Mouse (Mus musculus) frontal cortex, postnatal 10 days (tissue): ENCODE data around the gene Ppp2r5e.
"Not testable (repeated sequence)": the region's sequence is repeated elsewhere in the genome, so short reads cannot be mapped to it uniquely, and the experiment has no call there.

Experiments
- DNase-seq, 2 experiments: peaks; one replicate each; pipeline ENCODE4 v3.0.0; 2022; ENCODE audit warnings: low spot score in 2 of 2, mixed read lengths in 1 of 2

Gene Ppp2r5e

DNA sequence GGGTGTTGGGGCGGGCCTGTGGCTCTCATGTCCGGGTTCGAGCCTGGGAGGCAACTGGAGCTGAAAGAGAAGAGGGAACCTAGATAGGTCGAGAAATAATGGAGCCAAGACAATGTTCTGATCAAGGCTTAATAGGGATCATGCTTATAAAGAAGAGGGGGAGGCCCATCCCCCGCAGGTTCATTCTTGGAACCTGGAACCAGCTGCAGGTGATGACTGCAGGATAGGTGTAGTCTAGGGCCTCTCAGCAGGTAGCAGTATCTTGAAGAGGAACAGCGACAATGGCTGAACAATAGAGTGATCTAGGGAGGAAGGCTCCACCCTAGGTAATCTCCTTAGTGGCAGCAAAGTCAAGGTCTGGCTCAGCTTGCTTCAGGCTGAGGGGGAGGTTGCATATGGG lies 163.6 kb downstream of the Ppp2r5e start:
- DNase-seq, result not testable (repeated sequence)

DNA sequence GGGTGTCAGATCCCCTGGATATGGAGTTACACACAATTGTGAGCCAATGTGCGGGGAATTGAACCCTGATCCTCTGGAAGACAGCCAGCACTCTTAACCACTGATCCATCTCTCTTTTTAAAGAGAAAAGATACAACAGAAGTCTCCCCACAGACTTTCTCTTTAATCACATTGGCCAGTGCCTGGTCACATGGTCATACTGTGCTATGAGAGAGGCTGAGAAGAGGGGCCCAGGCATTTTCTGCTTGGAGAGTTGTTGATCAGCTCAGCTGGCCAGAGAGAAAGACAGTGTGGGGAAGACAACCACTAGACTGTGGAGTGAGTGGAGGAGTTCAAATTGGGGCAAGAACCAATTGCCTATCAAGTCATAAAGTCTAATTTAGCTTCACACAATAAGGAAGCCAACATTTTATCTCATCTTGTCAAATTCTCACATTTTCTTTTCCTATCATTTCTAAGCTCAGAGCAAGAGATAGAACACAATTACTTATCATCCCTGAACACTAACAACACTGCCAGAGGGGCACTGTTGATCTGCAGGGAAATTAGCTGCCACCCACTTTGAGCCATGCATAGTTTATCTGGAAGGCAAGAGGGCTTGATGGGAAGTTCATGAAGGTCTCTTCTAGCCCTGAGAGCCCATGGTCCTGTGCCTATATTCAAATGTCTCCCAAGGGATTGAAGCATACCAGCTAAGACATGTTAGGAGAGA lies 166.2 kb downstream of the Ppp2r5e start:
- no peak for DNase-seq

DNA sequence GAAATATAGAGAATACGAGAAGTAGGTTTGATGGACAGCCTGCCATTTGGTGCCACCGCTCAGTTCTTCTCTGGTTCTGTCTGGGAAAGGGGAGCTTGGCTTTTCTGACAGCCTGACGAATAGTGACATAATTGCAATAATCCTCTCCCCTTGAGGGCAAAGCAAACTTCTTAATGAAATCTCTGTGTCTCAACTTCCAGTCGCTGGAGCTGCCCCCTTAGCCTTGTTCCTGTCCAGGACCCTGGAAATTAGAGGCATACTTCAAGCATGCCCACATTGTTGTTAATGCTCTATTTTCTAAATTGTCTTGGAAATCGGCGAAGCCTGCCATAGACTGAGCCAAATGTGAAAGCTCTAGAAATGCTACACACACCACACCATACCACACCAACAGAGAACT lies 167.3 kb downstream of the Ppp2r5e start:
- DNase-seq, result no peak

DNA sequence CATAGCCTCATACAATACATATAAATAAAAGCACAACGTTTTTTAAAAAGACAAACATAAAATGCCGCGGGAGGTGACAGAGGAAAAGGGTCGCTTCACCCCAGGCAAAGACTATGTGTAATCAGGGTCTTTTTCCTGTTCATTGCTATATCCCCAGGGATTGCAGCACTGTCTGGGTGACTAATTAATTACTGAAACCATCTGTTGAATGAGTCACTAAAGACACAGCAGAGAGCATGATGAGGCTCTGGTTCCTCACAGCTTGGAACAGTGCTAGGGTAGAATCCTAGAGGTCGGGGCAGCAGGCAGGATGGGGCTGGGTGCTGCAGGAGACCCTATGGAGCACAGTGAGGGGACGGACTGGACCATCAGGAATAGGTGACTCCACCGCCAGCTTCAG lies 170.2 kb downstream of the Ppp2r5e start:
- DNase-seq, result no peak

DNA sequence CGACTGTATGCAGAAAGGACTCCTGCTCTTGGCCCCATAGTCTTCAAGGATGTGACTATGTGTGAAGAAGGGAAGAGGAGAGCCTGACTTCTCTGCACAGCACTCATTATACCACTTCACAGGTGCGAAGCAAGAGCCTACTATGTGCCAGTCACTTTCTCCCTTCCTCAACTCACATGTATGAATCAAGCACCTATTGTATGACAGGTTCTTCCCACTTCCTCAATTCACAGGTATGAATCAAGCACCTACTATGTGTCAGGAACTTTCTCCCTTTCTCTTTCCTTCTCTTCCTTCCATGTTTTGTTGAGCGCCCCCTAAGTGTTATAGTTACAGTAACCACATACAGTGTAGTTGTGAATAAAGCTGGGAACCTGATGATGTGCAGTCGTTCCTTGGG lies 171.2 kb downstream of the Ppp2r5e start:
- DNase-seq, result no peak

DNA sequence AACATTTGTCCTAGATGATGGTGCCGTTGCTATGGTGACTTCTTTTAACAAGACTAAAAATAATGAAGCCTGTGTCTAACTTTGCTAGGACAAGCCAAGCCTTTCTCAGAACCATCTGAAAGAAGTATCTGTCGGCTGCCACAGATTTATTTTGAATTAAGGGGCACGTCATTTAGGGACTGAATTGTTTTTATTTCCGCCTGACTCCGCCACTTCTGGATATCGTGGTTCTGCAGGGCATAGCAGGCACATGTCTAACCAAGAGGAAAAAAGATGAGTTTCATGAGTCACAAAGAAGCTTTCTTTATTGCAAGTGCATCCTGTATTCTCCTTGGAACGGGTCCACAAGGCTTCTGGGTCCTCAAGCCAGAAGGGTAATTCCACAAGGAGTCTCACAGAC lies 171.7 kb downstream of the Ppp2r5e start:
- DNase-seq, result peak; percentile 24 to 43

DNA sequence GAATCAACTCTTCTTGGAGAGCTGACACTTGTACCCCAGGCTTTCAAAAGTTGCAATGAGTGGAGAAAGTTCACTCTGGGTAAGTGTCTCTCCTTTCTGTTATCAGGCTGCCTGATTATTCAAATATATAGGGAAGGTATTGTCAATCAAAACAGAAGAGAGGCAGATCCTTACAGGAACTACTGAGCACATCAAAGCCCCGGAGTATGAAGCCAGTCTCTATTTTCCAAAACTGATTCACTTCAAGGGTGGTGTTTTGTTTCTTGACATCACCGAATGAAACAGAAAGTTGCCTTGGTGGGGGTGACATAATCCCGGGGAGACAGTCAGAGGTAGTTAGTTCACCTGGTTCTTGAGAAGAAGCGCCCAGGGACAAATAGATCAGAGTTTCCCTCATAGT lies 179.4 kb downstream of the Ppp2r5e start, which contains the start of gene Gphb5:
Gene Gphb5, minus strand, starts transcription at position 101 of the 400 bp plus-strand sequence.
- no peak for DNase-seq

DNA sequence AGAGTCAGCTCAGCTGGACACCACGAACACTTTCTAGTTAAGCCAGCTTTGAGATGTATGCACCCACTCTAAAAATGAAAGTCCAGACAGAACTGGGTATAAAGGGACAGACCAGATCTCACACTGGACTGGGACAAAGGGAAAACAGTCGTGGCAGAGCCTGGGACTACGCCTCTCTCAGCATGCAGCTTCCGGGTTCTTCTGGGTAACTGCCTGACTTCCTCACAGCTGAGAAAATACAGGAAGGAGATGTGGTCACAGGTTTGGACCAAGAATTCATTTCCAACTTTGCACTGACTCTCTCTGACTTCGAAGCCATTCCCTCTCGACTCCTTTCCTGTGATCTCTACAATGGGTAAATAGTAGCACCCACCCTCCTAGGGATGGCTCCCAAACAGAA lies 181.1 kb downstream of the Ppp2r5e start:
- DNase-seq, result no peak

DNA sequence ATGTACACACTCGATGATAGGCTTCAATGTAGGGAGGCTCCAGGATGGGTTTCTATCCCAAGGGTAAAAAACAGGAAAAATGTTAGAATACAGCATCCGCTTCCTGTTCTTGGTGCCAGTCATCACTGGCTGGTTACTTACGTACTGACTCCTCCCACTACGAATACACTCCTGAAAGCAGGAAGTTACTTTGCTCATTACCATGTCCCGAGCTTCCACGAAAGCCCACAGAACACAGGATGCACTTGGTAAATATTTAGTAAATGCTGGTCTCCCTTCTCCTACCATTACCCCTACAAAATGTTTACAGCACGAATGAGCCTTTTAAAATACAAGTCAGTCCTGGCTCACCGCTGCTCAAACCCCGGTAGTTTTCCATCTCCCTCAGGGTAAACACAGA lies 183.1 kb downstream of the Ppp2r5e start:
- no peak for DNase-seq
